Mouse (Mus musculus) midbrain, embryonic 11.5 days (tissue): Measurements from ENCODE around the gene Iqsec2. TPM values are rescaled to one million over a fixed set of nuclear protein-coding genes. Genes with fewer than 3 reads are reported as not detected.

Source experiments
- ATAC-seq: fragments of 200-750 bp; cut with Nextera tagmentation; 2 replicates; pipeline ENCODE4 v1.8.0; 2017; ENCODE audit warnings: moderate TSS enrichment, moderate library complexity; ENCODE audit not compliant: low FRiP score
- DNase-seq: peaks from one replicate; pipeline ENCODE4 v3.0.0; 2015; ENCODE audit warnings: low spot score; ENCODE audit errors: missing footprints
- H3K27ac ChIP-seq: fragments of 300-500 bp; sonication (generic); 2 replicates; pipeline ENCODE4 v1.5.1; 2014; ENCODE audit warnings: low read depth, low read length
- H3K27me3 ChIP-seq: fragments of 300-500 bp; sonication (generic); 2 replicates; pipeline ENCODE4 v1.6.1; 2014; ENCODE audit warnings: mild to moderate bottlenecking, low read length, moderate library complexity, mixed read lengths; ENCODE audit not compliant: control insufficient read depth, insufficient read depth
- H3K36me3 ChIP-seq: fragments of 300-500 bp; sonication (generic); 2 replicates; pipeline ENCODE4 v1.6.1; 2014; ENCODE audit warnings: mild to moderate bottlenecking, low read length, moderate library complexity, mixed read lengths; ENCODE audit not compliant: control insufficient read depth, insufficient read depth
- H3K4me1 ChIP-seq: fragments of 300-500 bp; sonication (generic); 2 replicates; pipeline ENCODE4 v1.6.1; 2014; ENCODE audit warnings: low read length; ENCODE audit not compliant: control insufficient read depth, insufficient read depth
- H3K4me2 ChIP-seq: fragments of 300-500 bp; sonication (generic); 2 replicates; pipeline ENCODE4 v1.6.1; 2014; ENCODE audit warnings: mild to moderate bottlenecking, moderate library complexity
- H3K4me3 ChIP-seq: fragments of 300-500 bp; sonication (generic); 2 replicates; pipeline ENCODE4 v1.5.1; 2014; ENCODE audit warnings: low read depth, low read length
- H3K9ac ChIP-seq: fragments of 300-500 bp; sonication (generic); 2 replicates; pipeline ENCODE4 v1.6.1; 2014; ENCODE audit warnings: low read length
- H3K9me3 ChIP-seq: fragments of 300-500 bp; sonication (generic); 2 replicates; pipeline ENCODE4 v1.6.1; 2016; ENCODE audit warnings: low read length; ENCODE audit not compliant: control insufficient read depth
- WGBS: fragments of 180-500 bp; shearing (Covaris S2); extraction: QIAGEN DNeasy Blood & Tissue Kit; methylation state at CpG from one replicate; pipeline ENCODE4 v1.1.7; 2014; 5-methylcytosine and 5-hydroxymethylcytosine counted together
- polyA plus RNA-seq: library from polyadenylated mRNA; unstranded; fragments of >200 nt; fragmentation: Nextera tagmentation; extraction: Ambion mirVana; gene quantifications from 2 replicates; pipeline ENCODE4 v1.2.1, GENCODE M21; 2014

The Iqsec2 gene
- 1.1 and 1.8 TPM in 2 replicates for polyA plus RNA-seq

- peak within 1 kb of the TSS; percentile 52 for H3K4me3 ChIP-seq
- H3K9ac ChIP-seq: peak within 1 kb of the TSS; percentile 59
- H3K4me2 ChIP-seq: peak within 1 kb of the TSS; percentile 69
- no peaks in the 10 kb centered on the region for H3K36me3 ChIP-seq
- H3K4me1 ChIP-seq: no peaks in the 10 kb centered on the region
- peak; percentile 75 for ATAC-seq
- peaks cover 55% of the 10 kb centered on the region for H3K27me3 ChIP-seq
- peak; percentile 89 for DNase-seq
- H3K27ac ChIP-seq: no peak within 1 kb of the TSS
- WGBS: 7% methylated on average over 22 of the region's 78 CpGs
- H3K9me3 ChIP-seq: no peaks in the 10 kb centered on the region
Measured at GRCm38 (mm10) chrX:152143941-152144741, at the start of gene Iqsec2. Gene Iqsec2 (plus strand): TSS chrX:152144268.

GRCm38 (mm10) chrX:152097572-152097971 lies 46.5 kb upstream of the Iqsec2 start:
- Histone ChIP-seq H3K4me2 (no peak overlapping the region), H3K27ac (no peak overlapping the region), H3K9ac (no peak overlapping the region), H3K4me3 (no peak overlapping the region), H3K9me3 (no peaks in the 10 kb centered on the region), H3K4me1 (no peaks in the 10 kb centered on the region), H3K27me3 (peaks cover 41% of the 10 kb centered on the region), H3K36me3 (no peaks in the 10 kb centered on the region)
- ATAC-seq: no peak
- DNase-seq: no peak
- WGBS: 64% methylated on average over 1 of the region's 1 CpGs

GRCm38 (mm10) chrX:152121687-152122086 lies 22.4 kb upstream of the Iqsec2 start:
- H3K4me2 ChIP-seq: no peak overlapping the region
- no peak for DNase-seq
- no peak overlapping the region for H3K4me3 ChIP-seq
- H3K9ac ChIP-seq: no peak overlapping the region
- 81% methylated on average over 1 of the region's 1 CpGs for WGBS
- H3K27ac ChIP-seq: no peak overlapping the region
- no peaks in the 10 kb centered on the region for H3K36me3 ChIP-seq
- H3K4me1 ChIP-seq: no peaks in the 10 kb centered on the region
- ATAC-seq: no peak
- peaks cover 39% of the 10 kb centered on the region for H3K27me3 ChIP-seq
- H3K9me3 ChIP-seq: no peaks in the 10 kb centered on the region

- peaks cover 48% of the 10 kb centered on the region for H3K27me3 ChIP-seq
- no peak for ATAC-seq
Measured at GRCm38 (mm10) chrX:152130777-152131176, 13.3 kb upstream of the Iqsec2 start.

GRCm38 (mm10) chrX:152132029-152132428 lies 12.0 kb upstream of the Iqsec2 start:
- Histone ChIP-seq H3K4me2 (no peak overlapping the region), H3K36me3 (no peaks in the 10 kb centered on the region), H3K4me1 (no peaks in the 10 kb centered on the region), H3K27me3 (peaks cover 51% of the 10 kb centered on the region), H3K9me3 (no peaks in the 10 kb centered on the region), H3K9ac (no peak overlapping the region), H3K4me3 (no peak overlapping the region), H3K27ac (no peak overlapping the region)
- WGBS: 90% methylated on average over 2 of the region's 2 CpGs
- DNase-seq (no peak), ATAC-seq (no peak)

More at GRCm38 (mm10) chrX:152130777-152131176, 13.3 kb upstream of the Iqsec2 start:
- Histone ChIP-seq H3K4me1 (no peaks in the 10 kb centered on the region), H3K9me3 (no peaks in the 10 kb centered on the region), H3K4me3 (no peak overlapping the region), H3K27ac (no peak overlapping the region), H3K36me3 (no peaks in the 10 kb centered on the region), H3K4me2 (no peak overlapping the region), H3K9ac (no peak overlapping the region)
- DNase-seq: no peak
- 71% methylated on average over 3 of the region's 3 CpGs for WGBS

- DNase-seq: no peak
Measured at GRCm38 (mm10) chrX:152135195-152135594, 8.9 kb upstream of the Iqsec2 start.

GRCm38 (mm10) chrX:152144742-152145214 lies 710 bp downstream of the Iqsec2 start:
- DNase-seq (peak; percentile 85), ATAC-seq (peak; percentile 60)
- 16% methylated on average over 34 of the region's 42 CpGs for WGBS

More at GRCm38 (mm10) chrX:152135195-152135594, 8.9 kb upstream of the Iqsec2 start:
- Histone ChIP-seq H3K9me3 (no peaks in the 10 kb centered on the region), H3K27ac (no peak overlapping the region), H3K4me3 (no peak overlapping the region), H3K4me1 (no peaks in the 10 kb centered on the region), H3K27me3 (peaks cover 47% of the 10 kb centered on the region), H3K36me3 (no peaks in the 10 kb centered on the region), H3K9ac (no peak overlapping the region), H3K4me2 (no peak overlapping the region)
- WGBS: 68% methylated on average over 2 of the region's 2 CpGs
- no peak for ATAC-seq

GRCm38 (mm10) chrX:152146150-152146549 lies 2.1 kb downstream of the Iqsec2 start:
- ATAC-seq (no peak), DNase-seq (no peak)
- Histone ChIP-seq H3K36me3 (no peaks in the 10 kb centered on the region), H3K9me3 (no peaks in the 10 kb centered on the region), H3K27ac (no peak overlapping the region), H3K4me2 (no peak overlapping the region), H3K4me1 (no peaks in the 10 kb centered on the region), H3K9ac (no peak overlapping the region), H3K4me3 (no peak overlapping the region), H3K27me3 (peaks cover 54% of the 10 kb centered on the region)
- WGBS: 30% methylated on average over 1 of the region's 1 CpGs

More at GRCm38 (mm10) chrX:152144742-152145214, 710 bp downstream of the Iqsec2 start:
- Histone ChIP-seq H3K4me2 (peak overlapping the region; percentile 69), H3K27me3 (peaks cover 57% of the 10 kb centered on the region), H3K9me3 (no peaks in the 10 kb centered on the region), H3K36me3 (no peaks in the 10 kb centered on the region), H3K4me1 (no peaks in the 10 kb centered on the region), H3K9ac (peak overlapping the region; percentile 59), H3K4me3 (peak overlapping the region; percentile 52), H3K27ac (no peak overlapping the region)

GRCm38 (mm10) chrX:152146691-152147090 lies 2.6 kb downstream of the Iqsec2 start:
- no peaks in the 10 kb centered on the region for H3K4me1 ChIP-seq
- 75% methylated on average over 2 of the region's 2 CpGs for WGBS
- no peak overlapping the region for H3K4me2 ChIP-seq
- H3K9ac ChIP-seq: no peak overlapping the region
- no peak overlapping the region for H3K4me3 ChIP-seq
- H3K27me3 ChIP-seq: peaks cover 54% of the 10 kb centered on the region
- ATAC-seq (no peak), DNase-seq (no peak)
- no peaks in the 10 kb centered on the region for H3K36me3 ChIP-seq
- no peaks in the 10 kb centered on the region for H3K9me3 ChIP-seq
- no peak overlapping the region for H3K27ac ChIP-seq
